Mouse (Mus musculus) heart, embryonic 11.5 days (tissue): ENCODE results near the gene Sar1b. TPM values are rescaled to one million over a fixed set of nuclear protein-coding genes. Genes with fewer than 3 reads are reported as not detected.

Source experiments
- ATAC-seq: fragments of 200-750 bp; cut with Nextera tagmentation; replicated peaks from 2 replicates; pipeline ENCODE4 v1.8.0; 2017; ENCODE audit warnings: moderate library complexity; ENCODE audit not compliant: insufficient number of reproducible peaks, low FRiP score, low TSS enrichment
- H3K27ac ChIP-seq: fragments of 300-500 bp; sonication (generic); 2 replicates; pipeline ENCODE4 v1.5.1; 2014; ENCODE audit warnings: mild to moderate bottlenecking, low read depth, low read length
- H3K27me3 ChIP-seq: fragments of 300-500 bp; sonication (generic); 2 replicates; pipeline ENCODE4 v1.6.1; 2014; ENCODE audit warnings: mild to moderate bottlenecking, low read length, mixed read lengths; ENCODE audit not compliant: control insufficient read depth, insufficient read depth
- H3K36me3 ChIP-seq: fragments of 300-500 bp; sonication (generic); 2 replicates; pipeline ENCODE4 v1.6.1; 2014; ENCODE audit warnings: mild to moderate bottlenecking, low read length, moderate library complexity, mixed read lengths; ENCODE audit not compliant: control insufficient read depth, insufficient read depth
- H3K4me1 ChIP-seq: fragments of 300-500 bp; sonication (generic); 2 replicates; pipeline ENCODE4 v1.6.1; 2014; ENCODE audit warnings: low read length; ENCODE audit not compliant: control insufficient read depth, insufficient read depth
- H3K4me2 ChIP-seq: fragments of 300-500 bp; sonication (generic); 2 replicates; pipeline ENCODE4 v1.6.1; 2014; ENCODE audit warnings: mild to moderate bottlenecking, moderate library complexity
- H3K4me3 ChIP-seq: fragments of 300-500 bp; sonication (generic); 2 replicates; pipeline ENCODE4 v1.5.1; 2014; ENCODE audit warnings: low read depth, low read length
- H3K9ac ChIP-seq: fragments of 300-500 bp; sonication (generic); 2 replicates; pipeline ENCODE4 v1.6.1; 2014; ENCODE audit warnings: mild to moderate bottlenecking, low read depth, low read length, moderate library complexity
- H3K9me3 ChIP-seq: fragments of 300-500 bp; sonication (generic); replicated peaks from 2 replicates; pipeline ENCODE4 v1.6.1; 2016; ENCODE audit warnings: low read length; ENCODE audit not compliant: control insufficient read depth
- WGBS: fragments of 180-500 bp; shearing (Covaris S2); extraction: QIAGEN DNeasy Blood & Tissue Kit; methylation state at CpG from one replicate; pipeline ENCODE4 v1.1.7; 2014; ENCODE audit not compliant: insufficient replicate concordance; 5-methylcytosine and 5-hydroxymethylcytosine counted together
- polyA plus RNA-seq: library from polyadenylated mRNA; unstranded; fragments of >200 nt; fragmentation: Nextera tagmentation; extraction: Ambion mirVana; gene quantifications from 2 replicates; pipeline ENCODE4 v1.2.1, GENCODE M21; 2014

Sar1b gene
- polyA plus RNA-seq, 1 experiment from 2014 or later: 136 TPM

- no peak overlapping the region for H3K9ac ChIP-seq
- WGBS: 71% methylated on average over 4 of the region's 4 CpGs
- H3K4me3 ChIP-seq: no peak overlapping the region
- H3K27me3 ChIP-seq: no peaks in the 10 kb centered on the region
- H3K9me3 ChIP-seq: no peaks in the 10 kb centered on the region
- no peak overlapping the region for H3K27ac ChIP-seq
- no peak overlapping the region for H3K4me2 ChIP-seq
- no peaks in the 10 kb centered on the region for H3K36me3 ChIP-seq
- ATAC-seq: no peak
- no peaks in the 10 kb centered on the region for H3K4me1 ChIP-seq
These were observed 68.7 kb downstream of the Sar1b start for GRCm38 (mm10) chr11:51831962-51832909.

GRCm38 (mm10) chr11:51832992-51833391 lies 69.5 kb downstream of the Sar1b start:
- no peaks in the 10 kb centered on the region for H3K4me1 ChIP-seq
- no peak overlapping the region for H3K9ac ChIP-seq
- H3K27me3 ChIP-seq: no peaks in the 10 kb centered on the region
- 76% methylated on average over 5 of the region's 5 CpGs for WGBS
- no peak overlapping the region for H3K27ac ChIP-seq
- no peaks in the 10 kb centered on the region for H3K36me3 ChIP-seq
- ATAC-seq: no peak
- H3K9me3 ChIP-seq: no peaks in the 10 kb centered on the region
- no peak overlapping the region for H3K4me3 ChIP-seq
- no peak overlapping the region for H3K4me2 ChIP-seq

- Histone ChIP-seq H3K36me3 (no peaks in the 10 kb centered on the region), H3K4me3 (no peak overlapping the region), H3K4me2 (no peak overlapping the region), H3K27me3 (no peaks in the 10 kb centered on the region), H3K27ac (no peak overlapping the region), H3K9me3 (no peaks in the 10 kb centered on the region), H3K4me1 (no peaks in the 10 kb centered on the region), H3K9ac (no peak overlapping the region)
- 79% methylated on average over 10 of the region's 10 CpGs for WGBS
- ATAC-seq: no peak
These were observed 70.0 kb downstream of the Sar1b start for GRCm38 (mm10) chr11:51833393-51834066.

- no peak for ATAC-seq
- Histone ChIP-seq H3K4me2 (no peak overlapping the region), H3K4me1 (no peaks in the 10 kb centered on the region), H3K27ac (no peak overlapping the region), H3K9me3 (no peaks in the 10 kb centered on the region), H3K4me3 (no peak overlapping the region), H3K27me3 (no peaks in the 10 kb centered on the region), H3K36me3 (no peaks in the 10 kb centered on the region), H3K9ac (no peak overlapping the region)
- 90% methylated on average over 8 of the region's 8 CpGs for WGBS
These were observed 70.6 kb downstream of the Sar1b start for GRCm38 (mm10) chr11:51834067-51834411.

GRCm38 (mm10) chr11:51835598-51835997 lies 72.1 kb downstream of the Sar1b start:
- 90% methylated on average over 12 of the region's 12 CpGs for WGBS
- Histone ChIP-seq H3K9me3 (no peaks in the 10 kb centered on the region), H3K27ac (no peak overlapping the region), H3K4me3 (no peak overlapping the region), H3K27me3 (peaks cover 3% of the 10 kb centered on the region; the same call in 1 of the 2 replicates), H3K4me2 (no peak overlapping the region), H3K4me1 (no peaks in the 10 kb centered on the region), H3K9ac (no peak overlapping the region), H3K36me3 (no peaks in the 10 kb centered on the region)
- ATAC-seq: no peak

- ATAC-seq: no peak
- Histone ChIP-seq H3K27ac (no peak overlapping the region), H3K9ac (no peak overlapping the region), H3K4me1 (no peaks in the 10 kb centered on the region), H3K9me3 (no peaks in the 10 kb centered on the region), H3K27me3 (peaks cover 3% of the 10 kb centered on the region; the same call in 1 of the 2 replicates), H3K4me3 (no peak overlapping the region), H3K4me2 (no peak overlapping the region), H3K36me3 (no peaks in the 10 kb centered on the region)
- 87% methylated on average over 6 of the region's 6 CpGs for WGBS
These were observed 73.0 kb downstream of the Sar1b start for GRCm38 (mm10) chr11:51836506-51836905.

- H3K27ac ChIP-seq: no peak overlapping the region
- H3K9ac ChIP-seq: no peak overlapping the region
- ATAC-seq: no peak
- no peak overlapping the region for H3K4me2 ChIP-seq
- H3K36me3 ChIP-seq: no peaks in the 10 kb centered on the region
- 63% methylated on average over 8 of the region's 8 CpGs for WGBS
- no peaks in the 10 kb centered on the region for H3K9me3 ChIP-seq
- peaks cover 3% of the 10 kb centered on the region; the same call in 1 of the 2 replicates for H3K27me3 ChIP-seq
- no peaks in the 10 kb centered on the region for H3K4me1 ChIP-seq
- H3K4me3 ChIP-seq: no peak overlapping the region
These were observed 74.0 kb downstream of the Sar1b start for GRCm38 (mm10) chr11:51837164-51838153.

GRCm38 (mm10) chr11:51839106-51839505 lies 75.6 kb downstream of the Sar1b start:
- 75% methylated on average over 2 of the region's 2 CpGs for WGBS

More at GRCm38 (mm10) chr11:51839106-51839505, 75.6 kb downstream of the Sar1b start:
- no peak for ATAC-seq
- Histone ChIP-seq H3K9ac (no peak overlapping the region), H3K9me3 (no peaks in the 10 kb centered on the region), H3K4me3 (no peak overlapping the region), H3K27ac (no peak overlapping the region), H3K4me1 (no peaks in the 10 kb centered on the region), H3K36me3 (no peaks in the 10 kb centered on the region), H3K27me3 (peaks cover 5% of the 10 kb centered on the region; the same call in 1 of the 2 replicates), H3K4me2 (no peak overlapping the region)
